Mouse (Mus musculus): ENCODE data around the gene Serpini1.
"Not testable (repeated sequence)": the region's sequence is repeated elsewhere in the genome, so short reads cannot be mapped to it uniquely, and the experiment has no call there.

- not testable (repeated sequence) for TF ChIP-seq CTCF, EP300 (IDR thresholded peaks at IDR 0.05)
Measured at GRCm38 (mm10) chr3:75653901-75654300, 96.6 kb downstream of the Serpini1 start.

Measured in lung, postnatal 0 days (tissue).